Mouse (Mus musculus) heart, postnatal 0 days (tissue): ENCODE data around the gene Nodal. TPM values are rescaled to one million over a fixed set of nuclear protein-coding genes. Genes with fewer than 3 reads are reported as not detected.
A peak's percentile ranks its signal among the peaks of the same experiment; 100 is the strongest.

ENCODE experiments used
- ATAC-seq: fragments of 200-750 bp; cut with Nextera tagmentation; 2 replicates; pipeline ENCODE4 v1.8.0; 2017; ENCODE audit warnings: low read depth, moderate number of reproducible peaks, moderate library complexity; ENCODE audit not compliant: insufficient read depth
- DNase-seq: peaks from one replicate; pipeline ENCODE4 v3.0.0-alpha.2; 2016; ENCODE audit warnings: low spot score
- H3K27ac ChIP-seq: fragments of 300-500 bp; sonication (generic); 2 replicates; pipeline ENCODE4 v1.5.1; 2014; ENCODE audit warnings: low read depth, mild to moderate bottlenecking
- H3K27me3 ChIP-seq: fragments of 300-500 bp; sonication (generic); 2 replicates; pipeline ENCODE4 v1.6.1; 2014; ENCODE audit warnings: low read length, mixed read lengths; ENCODE audit not compliant: control insufficient read depth, insufficient read depth
- H3K36me3 ChIP-seq: fragments of 300-500 bp; sonication (generic); replicated peaks from 2 replicates; pipeline ENCODE4 v1.6.1; 2014; ENCODE audit warnings: low read length, mixed read lengths; ENCODE audit not compliant: control insufficient read depth, insufficient read depth
- H3K4me1 ChIP-seq: fragments of 300-500 bp; sonication (generic); 2 replicates; pipeline ENCODE4 v1.6.1; 2014; ENCODE audit warnings: antibody characterized with exemption; ENCODE audit not compliant: control insufficient read depth, insufficient read depth
- H3K4me2 ChIP-seq: fragments of 300-500 bp; sonication (generic); 2 replicates; pipeline ENCODE4 v1.6.1; 2014; ENCODE audit warnings: low read depth, mild to moderate bottlenecking, low read length, moderate library complexity
- H3K4me3 ChIP-seq: fragments of 300-500 bp; sonication (generic); 2 replicates; pipeline ENCODE4 v1.5.1; 2014; ENCODE audit warnings: low read depth, low read length
- H3K9ac ChIP-seq: fragments of 300-500 bp; sonication (generic); replicated peaks from 2 replicates; pipeline ENCODE4 v1.6.1; 2014; ENCODE audit warnings: low read depth, low read length, mixed read lengths
- H3K9me3 ChIP-seq: fragments of 300-500 bp; sonication (generic); replicated peaks from 2 replicates; pipeline ENCODE4 v1.6.1; 2016; ENCODE audit warnings: low read length; ENCODE audit not compliant: control insufficient read depth
- CTCF ChIP-seq: IDR thresholded peaks from 2 replicates; pipeline ENCODE4 v1.5.1; 2016; ENCODE audit warnings: antibody characterized with exemption, control low read depth, low read depth
- EP300 ChIP-seq: IDR thresholded peaks from 2 replicates; pipeline ENCODE4 v1.6.1; 2016; ENCODE audit warnings: antibody characterized with exemption, low read depth
- WGBS: fragments of 180-500 bp; shearing (Covaris S2); extraction: QIAGEN DNeasy Blood & Tissue Kit; methylation state at CpG from one replicate; pipeline ENCODE4 v1.1.7; 2014; 5-methylcytosine and 5-hydroxymethylcytosine counted together
- polyA plus RNA-seq: library from polyadenylated mRNA; unstranded; fragments of >200 nt; fragmentation: Nextera tagmentation; extraction: Ambion mirVana; gene quantifications from 2 replicates; pipeline ENCODE4 v1.2.1, GENCODE M21; 2015
- total RNA-seq: library from RNA; depleted of rRNA; stranded (reverse); fragments of >200 nt; gene quantifications from 2 replicates; pipeline ENCODE4 v1.2.3, GENCODE M21; 2014; ENCODE audit warnings: low replicate concordance

Nodal gene
- total and polyA plus RNA-seq, 2 experiments from 2014 or later = 0.45 TPM; not detected in 1

GRCm38 (mm10) chr10:61399156-61399734 is 18.5 kb upstream of the Nodal start:
- peak; percentile 90 for DNase-seq
- H3K9ac ChIP-seq = no peak overlapping the region

GRCm38 (mm10) chr10:61400407-61400806 is 17.4 kb upstream of the Nodal start:
- H3K27me3 ChIP-seq = 0 out of 2 replicates have a peak, but pooled peaks cover 2% of the 10 kb centered on the region
- TF ChIP-seq CTCF (no peak), EP300 (no peak)
- H3K27ac ChIP-seq = no peak overlapping the region
- H3K4me1 ChIP-seq = no peaks in the 10 kb centered on the region
- 0 out of 2 replicates have a peak, but pooled peaks cover 5% of the 10 kb centered on the region for H3K9me3 ChIP-seq
- 86% methylated on average over 5 of the region's 5 CpGs for WGBS
- H3K4me2 ChIP-seq = no peak overlapping the region
- no peak overlapping the region for H3K9ac ChIP-seq
- ATAC-seq = no peak
- H3K36me3 ChIP-seq = no peaks in the 10 kb centered on the region
- no peak overlapping the region for H3K4me3 ChIP-seq
- no peak for DNase-seq

More at GRCm38 (mm10) chr10:61399156-61399734, 18.5 kb upstream of the Nodal start:
- H3K36me3 ChIP-seq = no peaks in the 10 kb centered on the region
- H3K27me3 ChIP-seq = no peaks in the 10 kb centered on the region
- H3K4me2 ChIP-seq = no peak overlapping the region
- peak; percentile 73 for ATAC-seq
- H3K9me3 ChIP-seq = 0 out of 2 replicates have a peak, but pooled peaks cover 5% of the 10 kb centered on the region
- no peak overlapping the region for H3K27ac ChIP-seq
- TF ChIP-seq EP300 (no peak), CTCF (peak; percentile 95)
- WGBS = 20% methylated on average over 12 of the region's 13 CpGs
- no peaks in the 10 kb centered on the region; the same call in 1 of the 2 replicates for H3K4me1 ChIP-seq
- H3K4me3 ChIP-seq = no peak overlapping the region

GRCm38 (mm10) chr10:61402480-61402879 is 15.3 kb upstream of the Nodal start:
- DNase-seq (no peak), ATAC-seq (no peak)
- H3K4me3 ChIP-seq = no peak overlapping the region
- TF ChIP-seq CTCF (peak; percentile 31; the same call in 1 of the 2 replicates), EP300 (no peak)
- 70% methylated on average over 5 of the region's 5 CpGs for WGBS
- no peak overlapping the region for H3K4me2 ChIP-seq
- H3K36me3 ChIP-seq = no peaks in the 10 kb centered on the region
- peaks cover 11% of the 10 kb centered on the region for H3K27me3 ChIP-seq
- no peak overlapping the region for H3K9ac ChIP-seq
- no peak overlapping the region for H3K27ac ChIP-seq
- no peaks in the 10 kb centered on the region for H3K4me1 ChIP-seq
- 0 out of 2 replicates have a peak, but pooled peaks cover 5% of the 10 kb centered on the region for H3K9me3 ChIP-seq

- Histone ChIP-seq H3K4me1 (no peaks in the 10 kb centered on the region), H3K9ac (no peak overlapping the region), H3K27me3 (peaks cover 11% of the 10 kb centered on the region), H3K27ac (no peak overlapping the region), H3K4me3 (no peak overlapping the region), H3K9me3 (0 out of 2 replicates have a peak, but pooled peaks cover 5% of the 10 kb centered on the region), H3K4me2 (no peak overlapping the region), H3K36me3 (no peaks in the 10 kb centered on the region)
- ATAC-seq (no peak), DNase-seq (no peak)
- 77% methylated on average over 2 of the region's 2 CpGs for WGBS
- TF ChIP-seq EP300 (no peak), CTCF (no peak)
These were observed 14.9 kb upstream of the Nodal start for GRCm38 (mm10) chr10:61402911-61403310.

GRCm38 (mm10) chr10:61405958-61406357 is 11.8 kb upstream of the Nodal start:
- no peaks in the 10 kb centered on the region for H3K4me1 ChIP-seq
- ATAC-seq (no peak), DNase-seq (no peak)
- H3K9ac ChIP-seq = no peak overlapping the region
- H3K27ac ChIP-seq = no peak overlapping the region
- 0 out of 2 replicates have a peak, but pooled peaks cover 4% of the 10 kb centered on the region for H3K9me3 ChIP-seq
- H3K4me2 ChIP-seq = no peak overlapping the region
- H3K36me3 ChIP-seq = no peaks in the 10 kb centered on the region
- no peak overlapping the region for H3K4me3 ChIP-seq
- peaks cover 14% of the 10 kb centered on the region for H3K27me3 ChIP-seq
- TF ChIP-seq CTCF (no peak), EP300 (no peak)
- WGBS = 16% methylated on average over 10 of the region's 10 CpGs

- Histone ChIP-seq H3K27ac (no peak overlapping the region), H3K9me3 (no peaks in the 10 kb centered on the region), H3K27me3 (peaks cover 21% of the 10 kb centered on the region), H3K36me3 (no peaks in the 10 kb centered on the region), H3K4me3 (no peak overlapping the region), H3K4me1 (no peaks in the 10 kb centered on the region), H3K4me2 (no peak overlapping the region), H3K9ac (no peak overlapping the region)
- WGBS = 18% methylated on average over 4 of the region's 4 CpGs
- no peak for DNase-seq
- no peak for ATAC-seq
- no peak for TF ChIP-seq CTCF
- no peak for TF ChIP-seq EP300
These were observed 8.0 kb upstream of the Nodal start for GRCm38 (mm10) chr10:61409776-61410175.
